Mouse (Mus musculus) small intestine, adult 10 weeks (tissue): ENCODE results near the gene Gm136. TPM values are rescaled to one million over a fixed set of nuclear protein-coding genes. Genes with fewer than 3 reads are reported as not detected.

Experiments
- polyA plus RNA-seq: library from polyadenylated mRNA; stranded (reverse); fragments of 350-450 nt; fragmentation: Illumina TruSeq; extraction: RNeasy Lipid Tissue Mini Kit (QIAGEN cat#74804); gene quantifications from one replicate; pipeline ENCODE4 v1.2.3, GENCODE M21; 2014; ENCODE audit warnings: low replicate concordance

The Gm136 gene
- not detected for polyA plus RNA-seq

GRCm38 (mm10) chr4:34756163-34756562, at the start of gene Gm136:
Gm136 (minus strand) TSS chr4:34756263.

GRCm38 (mm10) chr4:34777677-34778527, 21.8 kb upstream of the Gm136 start, which contains the start of gene Smim8:
Smim8 (minus strand) TSS chr4:34778423.

GRCm38 (mm10) chr4:34729851-34730341, 26.2 kb downstream of the Gm136 start, which contains the start of gene Cfap206:
Cfap206 (minus strand) TSS chr4:34730206.

Other genes with a start within 250 kb of the Gm136 start
- gene Akirin2, start 205.3 kb downstream of the Gm136 start, polyA plus RNA-seq: 153 TPM
- 73.4 TPM for gene Orc3, start 141.3 kb downstream of the Gm136 start, polyA plus RNA-seq
- gene Rars2, start 141.3 kb downstream of the Gm136 start, polyA plus RNA-seq: 92.4 TPM
- 38.5 TPM for gene Slc35a1, start 68.8 kb downstream of the Gm136 start, polyA plus RNA-seq
- gene Cfap206, start 26.1 kb downstream of the Gm136 start, polyA plus RNA-seq: not detected
- gene Smim8, start 22.2 kb upstream of the Gm136 start, polyA plus RNA-seq: 119 TPM
- gene Zfp292, start 126.7 kb upstream of the Gm136 start, polyA plus RNA-seq: 58.1 TPM
- not detected for gene Cga, start 137.5 kb upstream of the Gm136 start, polyA plus RNA-seq